Mouse (Mus musculus) 416B (cell line): ENCODE data around the gene Il1b.

Source experiments
- DNase-seq: peaks from one replicate; pipeline ENCODE4 v3.0.0; 2011; ENCODE audit warnings: low read depth

The Il1b gene

DNA sequence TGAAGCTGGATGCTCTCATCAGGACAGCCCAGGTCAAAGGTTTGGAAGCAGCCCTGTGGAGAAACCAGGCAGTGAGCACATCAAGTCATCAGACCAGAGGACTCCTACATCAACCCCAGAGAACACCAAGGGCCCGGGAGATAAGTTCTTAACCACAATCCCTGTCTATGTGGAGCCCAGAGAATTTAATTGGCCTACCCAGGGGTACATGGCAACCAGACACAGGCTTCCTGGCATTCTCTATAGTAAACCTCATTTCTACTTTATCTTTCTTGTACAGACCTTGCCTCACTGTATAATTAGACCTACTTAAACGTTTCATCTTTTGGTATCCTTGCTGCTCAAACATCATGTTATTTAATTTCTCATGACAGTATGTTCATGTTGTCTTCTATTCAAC is 2.8 kb downstream of the Il1b start:
- DNase-seq = no peak

DNA sequence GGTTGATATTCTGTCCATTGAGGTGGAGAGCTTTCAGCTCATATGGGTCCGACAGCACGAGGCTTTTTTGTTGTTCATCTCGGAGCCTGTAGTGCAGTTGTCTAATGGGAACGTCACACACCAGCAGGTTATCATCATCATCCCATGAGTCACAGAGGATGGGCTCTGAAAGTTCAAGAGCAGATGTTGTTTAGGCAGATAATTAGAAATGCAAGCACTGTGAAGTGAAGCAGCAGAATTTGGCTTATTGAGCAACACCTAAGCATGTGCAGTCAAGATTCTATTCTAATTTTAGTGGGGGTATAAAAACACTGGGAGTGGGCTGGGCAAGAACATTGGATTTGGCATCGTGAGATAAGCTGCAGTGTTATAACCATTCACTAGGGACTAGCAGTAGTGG is 3.7 kb downstream of the Il1b start:
- no peak for DNase-seq

DNA sequence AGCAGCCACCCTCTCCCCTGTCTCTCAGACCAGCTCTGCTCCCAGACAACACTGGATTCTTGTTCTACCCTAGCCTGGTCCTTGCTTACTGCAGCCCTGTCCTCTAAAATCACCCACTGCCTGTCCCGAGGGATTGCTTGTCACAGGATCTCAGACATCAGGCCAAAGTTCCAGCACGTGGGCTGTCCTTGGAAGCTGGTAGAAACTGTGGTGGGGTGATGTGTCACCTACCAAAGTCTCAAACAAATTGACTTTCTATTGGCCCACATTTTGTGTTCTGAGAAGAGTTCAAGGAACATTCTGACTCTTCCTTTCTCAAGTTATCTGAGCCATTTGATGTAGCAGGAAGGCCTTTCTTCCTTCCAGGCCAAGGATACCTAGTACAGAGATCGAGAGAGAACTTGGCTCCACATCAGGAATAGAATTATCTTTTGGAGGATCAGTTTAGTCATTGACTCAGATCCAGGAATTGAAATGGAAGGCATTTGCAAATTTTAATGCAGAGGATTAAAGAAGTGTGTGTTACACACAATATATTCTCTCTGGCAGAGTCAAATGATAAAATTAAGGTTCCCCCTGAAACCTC is 9.9 kb downstream of the Il1b start:
- no peak for DNase-seq

DNA sequence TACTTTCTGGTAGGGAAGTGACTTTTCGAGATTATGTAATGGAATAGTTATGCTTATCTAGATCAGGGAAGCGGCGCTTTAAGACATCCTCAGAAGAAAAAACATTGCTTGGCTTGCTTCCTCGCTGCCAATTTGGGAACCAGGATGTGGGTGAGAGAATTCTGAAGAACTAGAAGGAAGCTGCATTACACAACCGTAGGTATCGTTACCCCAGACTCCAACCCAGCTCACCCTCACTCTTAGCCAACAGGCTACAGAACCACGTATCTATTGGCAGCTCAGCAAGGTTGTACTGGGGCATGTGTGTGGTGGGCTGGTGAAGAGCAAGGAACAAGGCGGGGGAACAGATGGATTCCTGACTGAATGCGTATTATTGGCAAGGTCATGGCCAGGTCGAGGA is 10.7 kb downstream of the Il1b start:
- peak; percentile 56 for DNase-seq

DNA sequence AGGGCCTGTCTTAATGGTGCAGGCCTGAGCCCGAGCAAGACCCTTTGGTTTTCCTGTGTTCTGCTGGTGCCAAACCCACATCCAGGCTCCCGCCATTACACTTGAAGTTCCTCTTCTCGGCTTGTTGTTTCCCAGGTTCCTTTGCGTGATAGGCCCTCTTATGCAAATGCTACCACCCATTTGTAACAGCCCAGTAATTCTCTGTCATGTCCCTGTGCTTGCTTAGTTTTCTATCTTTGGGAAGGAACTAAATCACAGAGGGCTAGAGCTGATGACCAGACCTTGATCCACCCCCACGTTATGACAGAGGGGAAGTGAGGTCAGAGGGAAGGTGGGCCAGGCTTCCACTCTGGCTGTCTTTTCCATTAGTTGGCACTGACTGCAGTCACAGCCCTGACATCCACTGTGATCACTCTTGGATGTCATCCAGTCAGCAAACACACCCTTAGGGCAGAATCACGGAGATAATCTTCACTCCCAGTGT is 32.8 kb downstream of the Il1b start:
- peak; percentile 91 for DNase-seq

DNA sequence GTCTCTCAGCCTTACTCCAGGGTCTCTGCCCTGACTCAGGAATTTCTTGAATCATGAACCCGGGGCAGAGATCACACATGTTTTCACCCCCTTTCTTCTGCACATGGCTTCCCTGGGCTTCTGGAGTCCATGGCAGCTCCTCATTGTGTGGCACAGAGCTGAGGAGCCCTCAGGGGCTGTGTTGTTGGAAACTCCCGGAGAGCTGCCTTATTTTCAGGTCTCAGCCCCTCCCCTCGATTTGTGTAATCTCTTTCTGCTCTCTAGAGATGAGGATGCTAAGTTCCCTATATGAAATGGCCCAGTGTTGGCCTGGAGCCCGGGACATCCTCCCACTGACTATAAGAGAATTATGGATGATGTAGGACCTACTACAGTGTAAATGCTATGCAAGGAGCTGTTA is 37.5 kb downstream of the Il1b start:
- no peak for DNase-seq

DNA sequence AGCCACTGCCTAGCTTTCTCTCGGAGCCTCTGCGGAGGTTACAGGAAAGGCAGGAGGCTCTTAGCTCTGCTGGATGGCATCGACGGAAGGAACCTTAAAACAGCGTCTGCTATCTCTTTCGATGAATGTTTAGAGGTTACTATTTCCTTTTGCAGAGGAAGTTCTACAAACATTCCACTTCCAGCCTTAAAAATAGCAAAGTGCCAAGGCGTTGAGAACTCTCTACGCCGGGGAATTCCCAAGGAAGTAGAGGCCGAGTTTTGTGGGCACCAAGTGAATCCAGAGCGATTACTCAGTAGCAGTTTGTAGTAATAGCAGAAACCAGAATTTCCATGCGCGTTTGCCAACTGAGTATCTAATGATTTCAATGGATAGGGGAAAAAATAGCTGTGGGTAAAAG is 40.4 kb downstream of the Il1b start:
- no peak for DNase-seq

DNA sequence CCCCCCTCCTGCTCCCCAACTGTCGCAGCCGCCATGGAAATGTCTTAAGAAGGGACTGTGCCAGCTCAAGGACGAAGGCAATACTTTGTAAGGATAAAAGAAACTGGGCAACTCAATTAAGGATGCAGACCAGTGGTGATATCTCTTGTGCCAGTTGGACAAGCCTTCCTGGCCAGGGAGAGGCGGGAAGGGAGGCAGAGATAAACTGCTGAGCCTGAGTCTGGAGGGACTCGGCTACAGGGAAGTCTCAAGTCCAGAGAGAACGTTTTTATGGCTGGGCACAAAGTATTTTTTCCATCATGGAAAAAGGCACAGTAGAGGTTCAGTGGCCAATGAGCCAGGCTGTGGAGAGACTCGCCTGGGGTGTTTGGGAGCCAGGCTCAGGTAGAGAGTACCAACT is 40.9 kb downstream of the Il1b start:
- DNase-seq = no peak

DNA sequence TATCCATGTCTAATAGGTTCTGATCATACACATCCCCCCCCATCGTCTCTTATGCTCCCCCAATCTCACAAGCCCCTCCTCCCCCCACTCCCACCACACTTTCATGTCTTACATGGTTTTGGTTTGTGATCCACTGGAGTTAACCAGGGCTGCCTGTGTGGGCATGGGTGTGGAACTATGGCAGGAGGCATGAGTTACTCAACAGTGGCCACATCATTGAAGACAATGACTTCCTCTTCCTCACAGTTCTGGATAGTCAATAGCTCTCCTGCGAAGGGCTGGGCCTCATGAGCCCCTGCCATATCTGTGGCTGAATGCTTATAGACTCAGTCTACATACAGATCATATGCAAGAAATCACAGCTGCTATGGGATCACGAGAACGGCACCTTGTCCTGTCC is 42.7 kb downstream of the Il1b start:
- no peak for DNase-seq

DNA sequence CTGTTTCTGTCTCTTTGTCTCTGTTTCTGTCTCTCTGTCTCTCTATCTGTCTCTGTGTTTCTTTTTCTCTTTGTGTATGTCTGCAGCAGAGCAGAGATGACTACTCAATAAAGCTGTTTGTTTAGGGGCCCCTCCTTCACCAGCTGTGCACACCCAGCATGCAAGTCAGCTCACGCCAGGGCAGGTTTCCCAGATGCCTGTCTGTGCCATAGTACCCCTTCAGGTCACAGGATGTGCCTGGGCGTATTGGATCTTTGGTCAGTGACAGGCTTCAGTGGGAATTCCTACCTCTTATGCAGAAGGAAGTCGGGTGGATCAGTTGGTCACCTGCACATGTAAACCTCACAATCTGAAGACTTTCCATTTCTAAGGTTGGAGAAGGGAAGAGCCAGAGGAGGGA is 46.7 kb downstream of the Il1b start:
- DNase-seq = no peak

DNA sequence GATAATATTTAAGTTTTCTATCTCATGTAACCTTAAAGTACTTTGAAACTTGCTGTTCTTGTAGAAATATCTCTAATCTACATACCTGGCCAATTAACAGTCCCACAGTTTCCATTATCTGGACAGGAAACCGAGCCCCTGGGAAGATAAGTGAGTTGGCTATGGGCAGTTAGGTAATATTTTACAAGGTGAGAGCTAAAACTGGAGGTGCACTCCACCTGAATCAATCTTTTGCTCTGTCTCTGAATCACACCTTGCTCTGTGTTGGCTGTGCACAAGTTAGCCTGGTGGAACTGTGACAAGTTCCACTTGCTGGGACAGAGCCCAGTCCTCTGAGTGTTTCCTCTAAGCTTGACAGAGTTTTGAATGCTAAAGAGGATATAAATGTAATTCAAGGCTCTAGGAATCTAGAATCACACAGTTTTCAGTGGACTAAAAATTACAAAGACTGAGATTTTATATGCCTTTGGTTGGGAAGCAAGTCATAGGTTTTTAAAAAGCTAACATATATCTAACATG is 48.8 kb downstream of the Il1b start:
- DNase-seq = no peak

DNA sequence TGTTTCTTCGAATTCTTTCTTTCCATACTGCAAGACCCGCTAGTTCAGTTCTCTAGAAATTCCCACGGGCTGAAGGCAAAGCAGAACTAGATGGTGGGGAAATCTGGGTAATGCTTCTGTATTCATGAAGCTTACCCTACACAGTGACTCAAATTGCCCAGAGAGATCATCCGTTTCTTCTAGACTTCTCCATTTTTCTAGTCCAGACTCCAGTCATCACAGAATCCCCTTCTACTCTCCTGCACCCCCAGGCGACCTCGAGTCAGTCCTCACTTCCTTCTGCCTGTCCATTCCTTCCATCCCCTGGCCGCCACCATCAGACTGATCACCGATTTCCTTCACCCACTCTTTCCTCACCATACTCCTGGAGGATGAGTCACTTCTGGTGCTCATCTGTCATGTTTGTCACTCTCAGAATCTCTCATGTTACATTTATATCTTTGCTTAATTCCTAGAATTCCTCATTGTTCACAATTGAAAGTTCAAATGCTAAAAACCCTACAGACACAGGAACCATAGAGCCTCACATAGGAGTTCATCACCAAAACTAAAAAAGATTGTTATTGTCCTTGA is 50.8 kb downstream of the Il1b start:
- DNase-seq = peak; percentile 17

DNA sequence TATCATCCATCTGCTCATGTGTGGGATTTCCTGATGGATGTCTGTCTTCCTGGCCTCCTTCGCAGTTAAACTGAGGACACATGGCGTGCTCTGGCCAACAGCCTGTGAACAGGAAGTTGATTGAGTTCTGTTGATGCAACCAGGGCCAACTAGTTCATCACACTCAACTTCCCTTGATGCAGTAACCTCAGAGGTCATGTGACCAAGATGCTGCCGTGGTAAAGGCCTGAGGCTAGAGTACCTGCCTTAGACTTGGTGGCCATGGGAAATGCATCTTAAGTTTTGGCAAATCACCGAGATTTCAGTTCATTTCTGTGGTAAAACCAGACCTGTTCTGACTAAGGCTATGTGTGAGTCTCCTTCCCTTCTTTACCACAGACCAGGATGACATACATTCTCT is 55.1 kb downstream of the Il1b start:
- DNase-seq = peak; percentile 68

DNA sequence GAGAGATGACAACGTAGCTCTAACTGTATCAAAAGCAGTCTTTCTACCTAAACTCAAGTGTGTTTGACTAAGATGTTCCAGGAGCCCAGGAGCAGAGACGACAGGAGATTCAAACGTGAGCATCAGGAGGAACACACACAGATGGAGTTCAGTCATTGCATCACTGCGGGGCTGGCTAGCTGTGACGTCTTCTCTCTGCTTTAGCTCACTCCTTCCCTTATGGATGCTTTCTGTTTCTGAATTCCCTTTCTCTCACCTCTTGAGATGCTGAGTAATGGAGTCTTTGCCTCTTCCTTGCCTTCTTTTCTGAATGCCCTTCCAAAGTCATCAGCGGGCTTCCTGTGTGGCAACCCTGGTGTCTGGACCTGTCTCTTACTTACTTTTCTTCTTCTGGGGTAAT is 56.1 kb downstream of the Il1b start:
- DNase-seq = no peak
